Mouse (Mus musculus) limb, embryonic 12.5 days (tissue): ENCODE measurements around the gene Cnp. TPM values are rescaled to one million over a fixed set of nuclear protein-coding genes. Genes with fewer than 3 reads are reported as not detected.

ENCODE experiments used
- ATAC-seq: fragments of 200-750 bp; cut with Nextera tagmentation; 2 replicates; pipeline ENCODE4 v1.8.0; 2017; ENCODE audit warnings: low read depth, moderate TSS enrichment; ENCODE audit not compliant: insufficient number of reproducible peaks, insufficient read depth, low FRiP score, low TSS enrichment
- H3K27ac ChIP-seq: fragments of 300-500 bp; sonication (generic); 2 replicates; pipeline ENCODE4 v1.5.1; 2016; ENCODE audit warnings: mild to moderate bottlenecking, moderate library complexity
- H3K27me3 ChIP-seq: fragments of 300-500 bp; sonication (generic); 2 replicates; pipeline ENCODE4 v1.6.1; 2016; ENCODE audit warnings: mild to moderate bottlenecking, moderate library complexity
- H3K36me3 ChIP-seq: fragments of 300-500 bp; sonication (generic); 2 replicates; pipeline ENCODE4 v1.6.1; 2016; ENCODE audit warnings: mild to moderate bottlenecking, moderate library complexity
- H3K4me1 ChIP-seq: fragments of 300-500 bp; sonication (generic); replicated peaks from 2 replicates; pipeline ENCODE4 v1.6.1; 2016
- H3K4me2 ChIP-seq: fragments of 300-500 bp; sonication (generic); 2 replicates; pipeline ENCODE4 v1.6.1; 2016; ENCODE audit warnings: mild to moderate bottlenecking, moderate library complexity
- H3K4me3 ChIP-seq: fragments of 300-500 bp; sonication (generic); replicated peaks from 2 replicates; pipeline ENCODE4 v1.5.1; 2016; ENCODE audit warnings: mild to moderate bottlenecking
- H3K9ac ChIP-seq: fragments of 300-500 bp; sonication (generic); replicated peaks from 2 replicates; pipeline ENCODE4 v1.6.1; 2016; ENCODE audit warnings: mild to moderate bottlenecking, moderate library complexity
- H3K9me3 ChIP-seq: fragments of 300-500 bp; sonication (generic); 2 replicates; pipeline ENCODE4 v1.6.1; 2016; ENCODE audit warnings: mild to moderate bottlenecking, moderate library complexity
- WGBS: fragments of 180-500 bp; shearing (Covaris S2); methylation state at CpG from one replicate; pipeline ENCODE4 v1.1.7; 2016; 5-methylcytosine and 5-hydroxymethylcytosine counted together
- polyA plus RNA-seq: library from polyadenylated mRNA; unstranded; fragments of >200 nt; fragmentation: Nextera tagmentation; extraction: Ambion mirVana; gene quantifications from 2 replicates; pipeline ENCODE4 v1.2.1, GENCODE M21; 2016

Cnp gene
- polyA plus RNA-seq, 1 experiment from 2014 or later, result 34.5 TPM

DNA sequence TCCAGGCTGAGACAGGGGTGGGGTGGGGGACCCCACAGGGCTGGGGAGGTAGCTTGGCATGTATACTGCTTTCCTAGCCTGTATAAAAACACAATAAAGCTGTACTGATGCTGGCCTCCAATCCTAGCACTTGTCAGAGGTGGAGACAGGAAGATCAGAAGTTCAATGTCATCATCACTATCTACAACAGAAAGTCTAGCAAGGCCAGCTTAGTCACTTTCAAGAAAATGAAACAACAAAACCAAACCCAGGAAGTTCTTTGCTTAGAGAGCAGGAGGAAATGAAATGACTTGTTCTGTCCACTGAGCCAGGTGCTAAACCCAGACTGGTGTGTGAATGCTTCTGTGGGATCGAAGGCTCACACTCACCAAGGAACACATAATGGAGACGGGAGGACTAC, 13.8 kb downstream of the Cnp start:
- Histone ChIP-seq H3K9me3 (no peaks in the 10 kb centered on the region), H3K36me3 (peaks cover 100% of the 10 kb centered on the region), H3K4me2 (no peak overlapping the region), H3K4me3 (no peak overlapping the region), H3K4me1 (no peaks in the 10 kb centered on the region), H3K27me3 (no peaks in the 10 kb centered on the region), H3K9ac (no peak overlapping the region), H3K27ac (no peak overlapping the region)
- no peak for ATAC-seq
- 93% methylated on average over 2 of the region's 2 CpGs for WGBS

DNA sequence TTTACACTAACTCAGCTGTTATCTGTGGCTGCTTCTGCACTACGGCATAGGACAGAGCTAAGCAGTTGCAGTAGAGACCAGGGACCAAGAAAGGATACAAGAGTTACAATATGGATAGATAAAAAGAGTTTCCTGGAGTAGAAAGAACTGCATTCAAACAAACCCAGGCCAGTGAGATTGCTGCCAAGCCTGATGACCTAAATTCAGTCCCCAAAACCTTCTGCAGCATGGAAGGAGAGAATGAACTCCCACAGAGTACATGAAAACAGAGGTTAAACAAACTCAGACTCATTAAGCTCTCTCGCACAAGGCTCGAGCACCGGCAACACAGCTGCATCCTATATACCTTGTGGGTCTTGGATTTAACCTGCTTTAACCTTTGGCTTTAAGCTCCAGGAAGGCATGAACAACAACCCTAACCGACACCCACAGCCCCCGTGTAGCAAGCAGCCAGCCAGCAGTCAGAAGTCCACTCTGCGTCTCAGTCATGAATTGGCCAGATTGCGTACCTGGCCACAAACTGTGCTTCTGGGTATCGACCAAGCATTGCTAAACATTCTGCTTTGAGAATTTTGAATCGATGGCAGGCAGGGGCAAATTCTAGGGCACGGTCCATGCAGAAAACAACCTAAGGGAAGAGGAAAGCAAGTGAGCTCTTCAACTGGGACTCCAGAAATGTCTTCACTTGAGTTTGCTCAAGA, 17.8 kb downstream of the Cnp start:
- H3K27ac ChIP-seq, result no peak overlapping the region
- H3K27me3 ChIP-seq, result no peaks in the 10 kb centered on the region
- H3K4me1 ChIP-seq, result no peaks in the 10 kb centered on the region
- 90% methylated on average over 11 of the region's 11 CpGs for WGBS
- no peak overlapping the region for H3K9ac ChIP-seq
- H3K4me3 ChIP-seq, result no peak overlapping the region
- H3K9me3 ChIP-seq, result no peaks in the 10 kb centered on the region
- H3K36me3 ChIP-seq, result peaks cover 100% of the 10 kb centered on the region
- H3K4me2 ChIP-seq, result no peak overlapping the region
- no peak for ATAC-seq

DNA sequence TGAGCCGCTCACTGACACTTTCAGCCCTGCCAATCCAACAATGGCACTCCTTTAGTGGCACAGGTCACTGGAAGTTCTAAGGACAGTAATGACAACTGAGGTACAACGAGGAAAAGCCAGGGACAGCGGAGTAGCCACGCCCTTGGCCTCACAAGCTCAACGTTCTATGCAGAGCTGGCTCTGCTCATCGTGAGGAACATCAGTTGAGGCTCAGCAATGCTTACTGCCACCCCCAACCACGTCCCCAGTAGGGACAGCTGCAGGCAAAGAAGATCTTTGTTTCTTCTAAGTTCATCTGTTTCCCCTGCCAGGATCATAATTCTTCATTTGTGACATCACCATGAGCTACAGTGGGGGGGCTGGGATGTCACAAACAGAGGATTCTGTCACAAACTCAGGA, 19.9 kb downstream of the Cnp start:
- H3K4me2 ChIP-seq, result no peak overlapping the region
- no peaks in the 10 kb centered on the region for H3K4me1 ChIP-seq
- H3K27ac ChIP-seq, result no peak overlapping the region
- WGBS, result 88% methylated on average over 7 of the region's 7 CpGs
- no peaks in the 10 kb centered on the region for H3K9me3 ChIP-seq
- ATAC-seq, result no peak
- H3K9ac ChIP-seq, result no peak overlapping the region
- no peaks in the 10 kb centered on the region for H3K27me3 ChIP-seq
- peaks cover 100% of the 10 kb centered on the region for H3K36me3 ChIP-seq
- no peak overlapping the region for H3K4me3 ChIP-seq

DNA sequence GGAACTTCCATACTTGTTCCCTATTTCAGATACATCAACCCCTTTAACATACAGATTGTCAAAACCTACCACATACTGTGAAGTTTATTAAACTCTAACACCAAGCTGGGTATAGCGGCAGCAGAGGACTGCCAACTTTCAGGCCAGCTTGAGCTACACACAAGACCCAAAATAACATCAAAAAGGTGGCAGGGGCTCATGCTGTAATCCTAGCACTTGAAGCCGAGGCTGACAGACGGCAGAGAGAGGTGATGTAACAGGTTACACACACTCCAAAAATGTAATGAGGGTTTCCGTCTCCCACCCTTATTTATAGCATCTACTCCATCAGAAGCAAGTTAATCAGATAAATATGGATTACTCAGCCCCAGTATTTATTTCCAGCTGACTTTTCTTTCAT, 20.8 kb downstream of the Cnp start:
- Histone ChIP-seq H3K27ac (no peak overlapping the region), H3K36me3 (peaks cover 100% of the 10 kb centered on the region), H3K4me1 (no peaks in the 10 kb centered on the region), H3K9ac (no peak overlapping the region), H3K4me2 (no peak overlapping the region), H3K9me3 (no peaks in the 10 kb centered on the region), H3K4me3 (no peak overlapping the region), H3K27me3 (no peaks in the 10 kb centered on the region)
- no peak for ATAC-seq
- 77% methylated on average over 4 of the region's 4 CpGs for WGBS

DNA sequence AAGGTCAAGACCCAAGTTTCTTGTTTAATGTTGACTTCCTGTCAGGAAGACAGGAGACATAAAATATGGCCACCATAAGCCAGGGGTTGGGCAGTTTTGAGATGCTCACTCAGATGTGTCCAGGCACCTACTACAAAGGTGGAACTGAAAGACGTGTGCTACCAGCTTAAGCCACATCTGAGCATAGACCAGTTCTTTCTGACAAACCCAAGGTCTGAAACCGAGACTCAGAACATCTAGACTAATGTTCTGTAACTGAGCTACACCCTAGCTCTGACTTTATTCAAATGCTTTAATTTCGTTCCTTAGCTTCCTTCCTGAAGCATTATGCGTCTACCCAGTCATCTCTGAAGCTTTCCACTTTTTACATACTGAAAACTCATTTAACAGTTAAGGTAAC, 23.4 kb downstream of the Cnp start:
- no peak overlapping the region for H3K9ac ChIP-seq
- WGBS, result 88% methylated on average over 4 of the region's 4 CpGs

DNA sequence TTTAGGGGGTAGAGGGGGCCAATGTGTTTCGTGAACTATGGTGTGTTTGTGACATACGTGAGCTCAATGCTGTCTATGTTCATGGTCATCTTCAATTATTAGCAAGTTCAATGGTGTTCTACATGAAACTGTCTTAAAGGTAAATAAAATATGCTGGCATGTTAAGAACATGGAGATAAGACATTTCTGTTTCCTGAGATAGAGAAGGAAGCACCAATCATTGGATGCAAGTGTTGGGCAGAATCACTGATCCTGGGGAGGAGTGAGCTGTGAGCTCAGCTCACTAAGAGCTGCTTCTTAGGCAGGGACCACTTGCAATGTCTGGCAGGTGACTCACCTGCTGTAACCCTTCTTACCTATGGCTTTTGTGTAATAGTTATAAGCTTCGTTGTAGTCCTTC, 26.7 kb downstream of the Cnp start:
- H3K9me3 ChIP-seq, result no peaks in the 10 kb centered on the region
- peaks cover 66% of the 10 kb centered on the region for H3K36me3 ChIP-seq
- H3K4me3 ChIP-seq, result no peak overlapping the region
- no peak overlapping the region for H3K4me2 ChIP-seq
- H3K27me3 ChIP-seq, result no peaks in the 10 kb centered on the region
- no peak overlapping the region for H3K9ac ChIP-seq
- 96% methylated on average over 3 of the region's 3 CpGs for WGBS
- no peak for ATAC-seq
- H3K4me1 ChIP-seq, result peaks cover 4% of the 10 kb centered on the region
- no peak overlapping the region for H3K27ac ChIP-seq

More for the DNA sequence above, 23.4 kb downstream of the Cnp start:
- H3K27ac ChIP-seq, result no peak overlapping the region
- no peak overlapping the region for H3K4me2 ChIP-seq
- no peak for ATAC-seq
- H3K4me3 ChIP-seq, result no peak overlapping the region
- H3K27me3 ChIP-seq, result no peaks in the 10 kb centered on the region
- H3K4me1 ChIP-seq, result no peaks in the 10 kb centered on the region
- no peaks in the 10 kb centered on the region for H3K9me3 ChIP-seq
- peaks cover 91% of the 10 kb centered on the region for H3K36me3 ChIP-seq

DNA sequence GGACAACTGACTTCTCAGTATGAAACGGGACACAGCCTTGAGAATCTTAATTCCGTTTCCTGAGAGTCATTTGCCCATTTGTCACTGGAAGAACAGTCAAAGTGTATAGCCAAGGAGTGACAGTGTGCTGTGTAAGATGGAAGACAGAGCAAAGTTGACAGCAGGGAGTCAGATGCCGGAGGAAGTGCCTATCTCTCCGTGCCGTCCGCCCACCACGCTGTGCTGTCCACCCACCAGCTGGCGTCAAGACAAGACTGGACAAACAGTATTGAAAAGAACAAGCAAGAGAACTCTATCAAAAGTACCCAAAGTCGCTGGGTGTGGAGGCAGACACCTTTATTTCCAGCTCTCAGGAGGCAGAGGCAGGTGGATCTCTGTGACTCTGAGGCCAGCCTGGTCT, 28.5 kb downstream of the Cnp start:
- H3K4me3 ChIP-seq, result no peak overlapping the region
- no peaks in the 10 kb centered on the region for H3K9me3 ChIP-seq
- H3K27ac ChIP-seq, result no peak overlapping the region
- H3K9ac ChIP-seq, result no peak overlapping the region
- H3K27me3 ChIP-seq, result no peaks in the 10 kb centered on the region
- 93% methylated on average over 9 of the region's 9 CpGs for WGBS
- peaks cover 61% of the 10 kb centered on the region for H3K36me3 ChIP-seq
- ATAC-seq, result no peak
- peaks cover 4% of the 10 kb centered on the region for H3K4me1 ChIP-seq
- no peak overlapping the region for H3K4me2 ChIP-seq

DNA sequence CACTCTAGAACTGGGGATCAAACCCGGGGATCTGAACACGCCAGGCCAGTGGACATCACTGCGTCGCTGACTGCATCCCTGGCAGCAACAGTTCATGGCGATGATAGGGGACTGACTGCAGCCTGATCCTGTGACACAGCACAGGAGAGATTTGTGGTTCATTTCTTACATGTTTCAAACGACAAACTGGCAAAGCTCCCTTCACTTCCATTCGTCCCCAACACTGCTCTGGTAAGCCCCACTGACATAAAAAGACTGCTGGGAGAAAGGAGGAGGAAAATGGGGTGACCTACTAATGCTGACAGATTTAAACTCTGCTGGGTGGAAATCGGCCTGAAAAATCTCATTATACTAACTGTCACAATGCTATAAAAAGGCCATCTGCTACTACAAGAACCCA, 29.1 kb downstream of the Cnp start:
- peaks cover 4% of the 10 kb centered on the region for H3K4me1 ChIP-seq
- H3K9me3 ChIP-seq, result no peaks in the 10 kb centered on the region
- 79% methylated on average over 8 of the region's 8 CpGs for WGBS
- H3K27ac ChIP-seq, result no peak overlapping the region
- no peak overlapping the region for H3K4me2 ChIP-seq
- no peak overlapping the region for H3K9ac ChIP-seq
- H3K4me3 ChIP-seq, result no peak overlapping the region
- H3K36me3 ChIP-seq, result peaks cover 61% of the 10 kb centered on the region
- no peak for ATAC-seq
- H3K27me3 ChIP-seq, result no peaks in the 10 kb centered on the region

DNA sequence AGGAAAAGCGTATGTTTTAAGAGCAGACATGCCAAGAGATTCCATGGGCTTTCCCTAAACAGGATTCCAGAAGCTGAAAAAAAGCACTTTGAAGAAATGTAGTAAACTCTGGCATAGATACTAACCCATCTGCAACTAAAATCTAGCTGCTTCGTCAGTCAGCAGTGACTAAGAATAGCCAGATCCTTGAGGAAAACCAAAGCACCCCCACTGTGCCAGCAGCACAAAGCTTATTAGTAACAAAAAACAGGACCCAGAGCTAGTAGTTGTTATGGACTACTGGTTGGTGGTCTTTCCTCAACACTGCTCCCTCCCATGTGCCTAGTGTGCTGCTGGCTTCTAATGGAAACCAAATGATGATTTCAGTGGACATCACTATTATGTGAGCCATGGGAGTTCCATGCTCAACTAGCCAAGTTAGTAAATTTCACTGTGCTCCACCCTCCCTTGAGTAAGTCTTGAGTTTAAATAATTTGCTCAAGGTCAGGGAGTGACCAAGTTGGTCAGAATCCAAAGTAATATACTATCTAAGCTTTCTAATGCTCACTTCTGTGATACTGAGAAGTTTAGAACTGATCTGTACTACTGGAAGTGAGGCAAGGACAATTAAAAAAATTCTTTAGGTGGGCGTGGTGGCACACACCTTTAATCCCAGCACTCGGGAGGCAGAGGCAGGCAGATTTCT, 29.8 kb downstream of the Cnp start:
- Histone ChIP-seq H3K4me3 (no peak overlapping the region), H3K27ac (no peak overlapping the region), H3K9ac (no peak overlapping the region), H3K36me3 (peaks cover 56% of the 10 kb centered on the region), H3K4me2 (no peak overlapping the region), H3K9me3 (no peaks in the 10 kb centered on the region), H3K27me3 (no peaks in the 10 kb centered on the region), H3K4me1 (peaks cover 4% of the 10 kb centered on the region)
- 73% methylated on average over 4 of the region's 4 CpGs for WGBS
- no peak for ATAC-seq

DNA sequence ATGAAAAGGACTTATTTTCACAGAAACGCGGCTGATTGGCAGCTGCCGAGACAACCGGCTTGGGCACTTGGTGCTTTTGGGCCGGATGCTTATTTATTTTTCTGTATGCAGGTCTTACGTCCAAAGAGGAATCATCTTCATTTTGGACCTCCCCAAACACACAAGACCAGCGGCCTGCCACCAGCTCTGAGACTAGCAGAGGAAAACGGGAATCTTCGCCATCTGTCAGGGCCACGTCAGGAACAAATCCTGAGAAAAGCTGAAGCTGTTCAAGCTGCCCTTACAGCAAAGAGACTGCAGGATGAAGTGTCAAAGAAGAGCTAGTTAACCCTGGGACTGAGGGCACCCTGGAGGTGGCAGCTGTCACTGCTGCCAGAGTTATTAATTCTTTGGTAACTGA, 30.7 kb downstream of the Cnp start:
- Histone ChIP-seq H3K9ac (no peak overlapping the region), H3K27ac (0 out of 2 replicates have a peak overlapping the region, but pooled peaks have one; percentile 12), H3K4me2 (no peak overlapping the region), H3K4me3 (no peak overlapping the region), H3K27me3 (no peaks in the 10 kb centered on the region), H3K4me1 (peaks cover 4% of the 10 kb centered on the region), H3K36me3 (peaks cover 46% of the 10 kb centered on the region), H3K9me3 (no peaks in the 10 kb centered on the region)
- WGBS, result 90% methylated on average over 10 of the region's 10 CpGs
- ATAC-seq, result no peak

DNA sequence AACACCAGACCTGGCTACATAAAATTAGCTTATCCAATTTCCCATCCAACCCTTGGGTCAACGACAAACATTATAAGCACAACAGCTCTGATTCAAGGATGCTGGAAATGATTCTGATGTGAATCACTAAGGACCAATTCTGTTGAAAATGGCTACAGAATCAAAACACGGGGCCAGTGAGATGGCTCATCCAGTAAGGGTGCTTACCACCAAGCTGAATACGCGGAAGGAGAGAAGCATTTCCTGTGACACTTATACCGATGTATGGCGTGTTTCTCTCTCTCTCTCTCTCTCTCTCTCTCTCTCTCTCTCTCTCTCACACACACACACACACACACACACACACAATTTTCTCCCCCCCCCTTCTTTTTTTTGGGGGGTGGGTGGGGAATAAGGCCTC, 32.4 kb downstream of the Cnp start:
- no peaks in the 10 kb centered on the region for H3K27me3 ChIP-seq
- no peak overlapping the region for H3K4me3 ChIP-seq
- H3K9ac ChIP-seq, result no peak overlapping the region
- H3K4me1 ChIP-seq, result peaks cover 4% of the 10 kb centered on the region
- H3K9me3 ChIP-seq, result no peaks in the 10 kb centered on the region
- peaks cover 44% of the 10 kb centered on the region for H3K36me3 ChIP-seq
- 94% methylated on average over 6 of the region's 6 CpGs for WGBS
- ATAC-seq, result no peak
- H3K27ac ChIP-seq, result no peak overlapping the region
- H3K4me2 ChIP-seq, result no peak overlapping the region

DNA sequence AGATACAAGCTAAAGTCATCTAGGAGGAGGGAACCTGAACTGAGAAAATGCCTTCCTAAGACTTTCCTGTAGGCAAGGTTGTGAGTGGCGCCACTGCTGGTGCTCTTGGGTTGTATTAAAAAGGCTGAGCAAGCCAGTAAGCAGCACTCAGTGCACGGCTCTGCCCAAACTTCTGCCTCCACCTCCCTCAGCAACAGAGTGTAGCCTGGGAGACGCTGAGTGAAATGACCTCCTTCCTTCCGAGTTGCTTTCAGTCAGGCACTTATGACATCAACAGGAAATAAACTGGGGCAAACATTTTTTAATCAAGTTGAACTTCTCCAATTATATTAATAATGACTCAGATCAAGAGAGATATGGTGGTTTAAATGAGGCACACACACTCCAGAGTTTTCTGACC, 34.1 kb downstream of the Cnp start:
- 76% methylated on average over 4 of the region's 4 CpGs for WGBS
- Histone ChIP-seq H3K9me3 (no peaks in the 10 kb centered on the region), H3K4me2 (no peak overlapping the region), H3K27me3 (no peaks in the 10 kb centered on the region), H3K4me1 (peaks cover 4% of the 10 kb centered on the region), H3K9ac (no peak overlapping the region), H3K4me3 (no peak overlapping the region), H3K36me3 (peaks cover 39% of the 10 kb centered on the region; the same call in 1 of the 2 replicates), H3K27ac (no peak overlapping the region)
- ATAC-seq, result no peak
